Comparison of ENCODE assay signal across 8 mouse cellular contexts in genomic region chr10:88591042-88591441, GRCm38 (mm10). TPM values are rescaled to one million over a fixed set of nuclear protein-coding genes. Genes with fewer than 3 reads are reported as not detected.
DNase-seq lines count a peak whose midpoint lies in the region.
"Had no signal": no experiment of that assay in that cellular context is flagged by ENCODE, and none has a peak within 500 bp of the region (broad histone marks: within the 10 kb centered on the region; RNA-seq: fewer than 3 reads in every experiment).

No protein-coding gene starts in this region.

- DNase-seq in left cerebral cortex, postnatal 10 days (ENCODE audit: extremely low spot score in 1 of 2, low spot score in 2 of 2) = peak; percentile 26 to 66
- DNase-seq in left cerebral cortex, adult 18-20 months (ENCODE audit: low spot score in 2 of 2) = no peak
- DNase-seq in cerebellum, adult 18-20 months = peak; percentile 34 to 35
- peak; percentile 77 for DNase-seq in gastrocnemius, postnatal 10 days
- peak; percentile 5 to 32 for DNase-seq in lung, postnatal 4 days
- no peak for DNase-seq in thymus, adult 18-20 months
- DNase-seq in thymus, postnatal 4 days = no peak

- intact Hi-C loops in left cerebral cortex, postnatal 10 days (cut with DNase I) = loop anchor here (10.0 kb wide), 1 partner anchor 74 kb away; no protein-coding TSS in a partner anchor

RNA-seq across cellular contexts. Expression of gene Mybpc1, which starts 13.9 kb away (rescaled TPM):
- 1 to 10 TPM; 3.9 to 4.5 TPM for total RNA-seq in left cerebral cortex, postnatal 10 days (2021)
- total RNA-seq in left cerebral cortex, adult 18-20 months (2021) = 1 to 10 TPM; 5.5 to 5.6 TPM
- 1,000 to 10,000 TPM; 1,127 to 1,330 TPM for total RNA-seq in gastrocnemius, postnatal 10 days (2021)
- total RNA-seq: neutrophil, adult 5-6 weeks had no signal

Comparison
In these comparisons a context has a peak if more than half of its experiments do, and no peak if none do; other contexts are left out.
1. DNase-seq: peak in left cerebral cortex, postnatal 10 days (2 of 2), cerebellum, adult 18-20 months (2 of 2), gastrocnemius, postnatal 10 days (single experiment) and lung, postnatal 4 days (2 of 2); none in left cerebral cortex, adult 18-20 months (0 of 2), thymus, adult 18-20 months (0 of 2) and thymus, postnatal 4 days (single experiment).
2. RNA of gene Mybpc1, which starts 13.9 kb away (total RNA-seq): 1,127 to 1,330 TPM in gastrocnemius, postnatal 10 days; 5.5 to 5.6 TPM in left cerebral cortex, adult 18-20 months and 3.9 to 4.5 TPM in left cerebral cortex, postnatal 10 days; every median in the first group is over 100 times any median in the second.